Mouse (Mus musculus) stomach, embryonic 14.5 days (tissue): ENCODE measurements around the gene G3bp2. TPM values are rescaled to one million over a fixed set of nuclear protein-coding genes. Genes with fewer than 3 reads are reported as not detected.

ENCODE experiments used
- ATAC-seq: fragments of 200-750 bp; cut with Nextera tagmentation; 2 replicates; pipeline ENCODE4 v1.8.0; 2017; ENCODE audit warnings: low read depth, moderate TSS enrichment; ENCODE audit not compliant: insufficient number of reproducible peaks, insufficient read depth, low FRiP score
- H3K27ac ChIP-seq: fragments of 300-500 bp; sonication (generic); 2 replicates; pipeline ENCODE4 v1.5.1; 2014; ENCODE audit warnings: mild to moderate bottlenecking, low read length, moderate library complexity, mixed read lengths
- H3K27me3 ChIP-seq: fragments of 300-500 bp; sonication (generic); 2 replicates; pipeline ENCODE4 v1.6.1; 2014; ENCODE audit warnings: low read length, control low read depth, mixed read lengths; ENCODE audit not compliant: control insufficient read depth, insufficient read depth
- H3K36me3 ChIP-seq: fragments of 300-500 bp; sonication (generic); 2 replicates; pipeline ENCODE4 v1.6.1; 2014; ENCODE audit warnings: mild to moderate bottlenecking, control low read depth, low read length, moderate library complexity, mixed read lengths; ENCODE audit not compliant: control insufficient read depth, insufficient read depth
- H3K4me1 ChIP-seq: fragments of 300-500 bp; sonication (generic); 2 replicates; pipeline ENCODE4 v1.6.1; 2014; ENCODE audit warnings: low read length, control low read depth, mixed read lengths; ENCODE audit not compliant: control insufficient read depth, insufficient read depth
- H3K4me2 ChIP-seq: fragments of 300-500 bp; sonication (generic); replicated peaks from 2 replicates; pipeline ENCODE4 v1.6.1; 2014; ENCODE audit warnings: low read depth, low read length, control low read depth
- H3K4me3 ChIP-seq: fragments of 300-500 bp; sonication (generic); 2 replicates; pipeline ENCODE4 v1.5.1; 2014; ENCODE audit warnings: low read depth, low read length, control low read depth
- H3K9ac ChIP-seq: fragments of 300-500 bp; sonication (generic); replicated peaks from 2 replicates; pipeline ENCODE4 v1.6.1; 2014; ENCODE audit warnings: low read depth, mild to moderate bottlenecking, control low read depth, low read length, moderate library complexity, mixed read lengths
- H3K9me3 ChIP-seq: fragments of 300-500 bp; sonication (generic); 2 replicates; pipeline ENCODE4 v1.6.1; 2016; ENCODE audit warnings: low read depth, low read length, control low read depth; ENCODE audit not compliant: control insufficient read depth
- WGBS: fragments of 180-500 bp; shearing (Covaris S2); extraction: QIAGEN DNeasy Blood & Tissue Kit; methylation state at CpG from one replicate; pipeline ENCODE4 v1.1.7; 2014; 5-methylcytosine and 5-hydroxymethylcytosine counted together
- polyA plus RNA-seq: library from polyadenylated mRNA; unstranded; fragments of >200 nt; fragmentation: Nextera tagmentation; extraction: Ambion mirVana; gene quantifications from 2 replicates; pipeline ENCODE4 v1.2.1, GENCODE M21; 2014

Gene G3bp2
- polyA plus RNA-seq, 1 experiment from 2014 or later, result 205 TPM

DNA sequence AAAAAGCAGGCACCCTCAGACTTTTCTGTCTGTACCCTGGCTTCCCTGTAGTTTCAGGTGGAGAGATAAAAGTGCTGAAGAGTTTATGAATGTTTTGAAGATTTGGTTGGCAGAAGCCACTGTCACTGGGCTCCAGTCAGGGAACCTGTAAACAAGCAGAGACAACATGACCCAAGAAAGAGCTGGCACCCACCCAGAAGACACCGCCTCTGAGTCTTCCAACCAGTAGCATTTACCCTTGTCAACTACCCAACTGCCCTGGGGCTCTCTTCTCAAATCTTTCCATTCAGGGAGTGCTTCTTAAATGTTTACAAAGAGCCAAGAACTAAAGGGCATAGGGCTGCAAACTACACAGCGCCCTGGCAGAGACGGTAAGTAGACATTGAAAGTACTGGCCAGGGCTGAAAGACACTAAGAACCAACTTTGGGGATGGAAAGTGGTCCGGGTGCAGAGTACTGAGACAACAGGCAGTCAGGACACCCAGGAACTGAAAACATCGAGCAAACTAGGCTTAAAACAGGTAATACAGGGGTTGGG is 27.4 kb upstream of the G3bp2 start:
- WGBS, result 87% methylated on average over 5 of the region's 5 CpGs
- H3K9me3 ChIP-seq, result no peaks in the 10 kb centered on the region
- no peaks in the 10 kb centered on the region for H3K36me3 ChIP-seq
- no peaks in the 10 kb centered on the region for H3K27me3 ChIP-seq
- H3K4me3 ChIP-seq, result no peak overlapping the region
- no peak overlapping the region for H3K27ac ChIP-seq
- no peak overlapping the region for H3K9ac ChIP-seq
- H3K4me1 ChIP-seq, result peaks cover 7% of the 10 kb centered on the region; the same call in 1 of the 2 replicates
- no peak for ATAC-seq
- no peak overlapping the region for H3K4me2 ChIP-seq

DNA sequence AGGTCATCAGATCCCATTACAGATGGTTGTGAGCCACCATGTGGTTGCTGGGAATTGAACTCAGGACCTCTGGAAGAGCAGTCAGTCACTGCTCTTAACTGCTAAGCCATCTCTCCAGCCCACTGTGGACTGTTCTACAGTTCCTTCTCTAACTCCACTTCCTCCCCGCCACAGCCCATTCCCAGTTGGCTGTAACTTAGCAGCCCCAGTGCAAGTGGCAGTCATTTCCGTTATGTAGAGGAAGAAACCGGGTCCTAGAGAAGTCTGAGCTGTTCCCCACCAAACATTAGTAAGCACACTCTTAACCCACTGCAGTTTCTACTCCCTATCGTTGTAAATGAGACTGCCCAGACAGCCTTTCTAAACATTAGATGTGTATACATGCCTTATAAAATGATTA is 23.8 kb upstream of the G3bp2 start:
- Histone ChIP-seq H3K4me3 (no peak overlapping the region), H3K36me3 (no peaks in the 10 kb centered on the region), H3K4me2 (no peak overlapping the region), H3K27me3 (no peaks in the 10 kb centered on the region), H3K4me1 (peaks cover under 1% of the 10 kb centered on the region; the same call in 1 of the 2 replicates), H3K9me3 (no peaks in the 10 kb centered on the region), H3K27ac (no peak overlapping the region), H3K9ac (no peak overlapping the region)
- WGBS, result 77% methylated on average over 4 of the region's 4 CpGs
- ATAC-seq, result no peak

DNA sequence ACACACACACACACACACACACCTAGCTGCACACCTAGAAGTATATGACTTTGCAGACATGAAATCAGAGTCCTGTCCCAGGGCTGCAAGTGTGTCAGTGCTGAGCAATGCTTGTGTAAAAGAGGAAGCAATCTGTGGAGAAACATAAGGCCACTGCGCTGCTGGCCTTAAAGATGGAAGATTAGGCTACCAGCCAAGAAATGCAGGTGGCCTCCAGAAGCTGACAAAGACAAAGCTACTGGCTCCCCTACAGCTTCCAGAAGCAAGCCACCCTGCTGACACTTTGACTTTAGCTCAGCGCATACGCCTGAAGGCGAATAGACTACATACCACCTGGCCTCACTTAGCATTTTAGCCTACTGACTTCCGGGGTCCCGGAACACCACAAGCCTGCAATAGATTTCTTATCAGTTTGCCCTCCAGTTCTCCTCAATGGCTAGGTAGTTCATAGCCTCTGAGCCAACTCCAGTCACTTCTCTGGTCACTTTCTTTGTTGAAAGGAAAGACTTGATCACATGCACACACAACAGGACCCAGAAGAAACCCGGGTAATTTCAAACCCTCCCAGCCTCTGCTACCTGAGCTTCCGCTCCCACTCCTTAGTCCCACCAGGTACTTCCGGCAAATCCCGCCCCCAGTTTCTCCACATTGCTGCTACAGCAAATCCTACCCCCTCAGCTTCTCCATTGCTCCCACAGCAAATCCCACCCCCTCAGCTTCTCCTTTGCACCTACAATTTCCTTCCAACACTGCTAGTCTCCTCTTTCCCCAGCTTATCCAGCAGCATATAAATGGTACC is 23.0 kb upstream of the G3bp2 start:
- no peaks in the 10 kb centered on the region for H3K4me1 ChIP-seq
- H3K4me3 ChIP-seq, result no peak overlapping the region
- H3K9me3 ChIP-seq, result no peaks in the 10 kb centered on the region
- ATAC-seq, result no peak
- no peak overlapping the region for H3K4me2 ChIP-seq
- H3K9ac ChIP-seq, result no peak overlapping the region
- no peaks in the 10 kb centered on the region for H3K27me3 ChIP-seq
- WGBS, result 42% methylated on average over 10 of the region's 10 CpGs
- H3K27ac ChIP-seq, result no peak overlapping the region
- H3K36me3 ChIP-seq, result no peaks in the 10 kb centered on the region

DNA sequence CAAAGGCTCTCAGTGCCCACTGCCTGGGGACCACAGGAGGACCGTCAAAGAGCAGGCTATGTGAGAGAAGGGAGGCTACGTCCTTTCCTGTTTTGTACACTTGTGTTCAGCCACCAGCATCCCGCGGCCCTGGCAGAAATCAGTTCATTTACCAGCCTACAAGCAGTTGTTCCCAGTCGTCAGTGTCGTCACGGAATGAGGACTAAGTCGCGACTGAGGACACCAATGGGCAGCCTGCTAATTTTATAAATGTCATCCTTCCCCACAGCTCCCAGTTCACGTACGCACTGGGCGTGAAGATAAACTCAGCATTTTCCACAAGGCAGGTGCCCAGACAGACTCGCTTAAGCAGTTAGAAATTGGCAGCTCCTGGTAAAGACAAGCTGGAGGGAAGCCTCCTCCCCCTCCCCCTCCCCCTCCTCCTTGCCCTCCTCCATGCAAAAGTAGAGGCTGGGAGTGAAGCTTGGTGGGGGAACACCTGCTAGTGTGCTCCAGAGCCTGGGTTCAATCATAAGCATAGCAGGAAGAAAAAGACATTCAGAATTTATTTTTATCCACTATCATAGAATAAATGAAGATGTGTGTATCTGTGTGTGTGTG is 20.4 kb upstream of the G3bp2 start:
- 70% methylated on average over 13 of the region's 13 CpGs for WGBS
- H3K4me3 ChIP-seq, result no peak overlapping the region
- H3K27ac ChIP-seq, result no peak overlapping the region
- no peak for ATAC-seq
- H3K4me1 ChIP-seq, result no peaks in the 10 kb centered on the region
- no peaks in the 10 kb centered on the region for H3K27me3 ChIP-seq
- no peak overlapping the region for H3K9ac ChIP-seq
- no peak overlapping the region for H3K4me2 ChIP-seq
- no peaks in the 10 kb centered on the region for H3K9me3 ChIP-seq
- no peaks in the 10 kb centered on the region for H3K36me3 ChIP-seq

DNA sequence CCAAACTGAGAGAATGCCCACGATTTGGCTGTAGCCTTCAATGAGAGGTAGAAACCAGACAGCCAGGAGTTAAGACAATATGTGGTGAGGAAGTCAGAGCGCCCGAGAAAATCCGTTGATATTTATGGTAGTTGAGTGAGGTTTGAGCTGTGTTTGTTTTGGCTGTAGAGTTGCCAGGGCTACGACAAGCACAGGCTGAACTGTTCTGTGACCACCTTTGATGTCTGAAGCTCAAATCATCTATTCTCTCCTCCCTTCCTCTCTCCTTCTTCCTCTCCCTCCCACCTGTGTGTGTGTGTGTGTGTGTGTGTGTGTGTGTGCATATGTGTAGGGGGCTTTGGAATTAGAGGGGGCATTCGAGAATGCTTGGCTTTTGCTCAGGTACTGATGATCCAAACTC is 19.5 kb upstream of the G3bp2 start:
- H3K27me3 ChIP-seq, result no peaks in the 10 kb centered on the region
- no peak for ATAC-seq

DNA sequence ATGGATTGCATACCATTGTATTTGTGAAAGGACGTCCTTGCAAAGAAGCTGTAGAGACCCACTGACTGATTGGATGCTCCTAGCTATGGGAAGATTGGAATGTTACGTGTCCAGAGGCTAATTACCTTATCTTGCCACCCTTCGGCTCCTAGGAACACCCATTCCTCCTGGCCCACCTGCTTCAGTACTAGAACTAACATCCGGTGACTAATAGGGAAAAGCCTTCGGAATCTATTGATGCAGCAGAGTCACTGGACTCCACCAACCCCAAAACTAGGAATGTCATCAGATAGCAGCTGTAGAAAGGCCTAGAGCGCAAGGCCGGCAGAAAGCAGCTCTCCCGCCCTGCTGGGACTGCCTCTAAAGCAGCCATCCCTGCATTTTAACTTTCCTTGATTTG is 18.1 kb upstream of the G3bp2 start:
- Histone ChIP-seq H3K36me3 (no peaks in the 10 kb centered on the region), H3K4me2 (no peak overlapping the region), H3K4me1 (no peaks in the 10 kb centered on the region), H3K27me3 (no peaks in the 10 kb centered on the region), H3K4me3 (no peak overlapping the region), H3K9ac (no peak overlapping the region), H3K27ac (no peak overlapping the region), H3K9me3 (no peaks in the 10 kb centered on the region)
- 88% methylated on average over 8 of the region's 8 CpGs for WGBS
- ATAC-seq, result no peak

More for the DNA sequence above, 19.5 kb upstream of the G3bp2 start:
- Histone ChIP-seq H3K27ac (no peak overlapping the region), H3K9me3 (no peaks in the 10 kb centered on the region), H3K36me3 (no peaks in the 10 kb centered on the region), H3K4me1 (no peaks in the 10 kb centered on the region), H3K4me3 (no peak overlapping the region), H3K4me2 (no peak overlapping the region), H3K9ac (no peak overlapping the region)
- 40% methylated on average over 6 of the region's 6 CpGs for WGBS

DNA sequence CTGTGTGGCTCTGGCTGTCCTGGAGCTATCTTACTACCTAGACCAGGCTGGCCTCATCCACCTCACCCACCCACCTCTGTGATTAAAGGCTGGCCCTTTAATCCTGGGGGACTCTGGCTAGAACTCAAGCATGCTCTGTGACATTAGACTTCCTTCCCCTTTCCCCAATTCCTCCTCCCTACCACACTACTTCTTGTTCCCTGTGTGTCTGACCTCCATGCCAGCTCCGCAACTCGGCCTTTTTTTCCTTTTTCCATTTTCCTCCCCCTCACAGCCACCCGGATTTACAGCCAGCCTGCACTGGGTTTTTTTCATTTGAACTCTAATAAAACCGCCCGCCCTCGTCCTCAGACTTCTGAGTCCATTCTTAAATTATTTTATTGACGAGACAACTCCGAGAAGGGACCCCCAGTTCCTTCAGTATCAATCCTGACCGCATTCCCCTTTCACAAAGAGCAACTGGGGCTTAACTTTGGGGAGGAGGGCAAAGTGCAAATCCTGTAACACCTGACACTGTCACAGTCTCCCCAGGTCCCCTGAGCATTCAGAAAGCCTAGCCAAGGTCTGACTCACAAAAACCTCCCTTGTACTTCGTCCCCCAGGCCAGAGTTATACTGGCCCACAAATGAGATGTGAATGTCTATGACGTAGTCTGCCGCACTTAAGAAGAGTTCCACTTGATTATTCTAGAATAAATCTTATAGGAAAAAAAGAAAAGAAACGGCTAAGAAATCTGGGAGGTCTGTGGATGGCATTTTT is 15.0 kb upstream of the G3bp2 start:
- Histone ChIP-seq H3K36me3 (no peaks in the 10 kb centered on the region), H3K4me3 (no peak overlapping the region), H3K9me3 (no peaks in the 10 kb centered on the region), H3K27ac (no peak overlapping the region), H3K4me2 (no peak overlapping the region), H3K9ac (no peak overlapping the region), H3K27me3 (no peaks in the 10 kb centered on the region), H3K4me1 (no peaks in the 10 kb centered on the region)
- WGBS, result 71% methylated on average over 13 of the region's 13 CpGs
- no peak for ATAC-seq

DNA sequence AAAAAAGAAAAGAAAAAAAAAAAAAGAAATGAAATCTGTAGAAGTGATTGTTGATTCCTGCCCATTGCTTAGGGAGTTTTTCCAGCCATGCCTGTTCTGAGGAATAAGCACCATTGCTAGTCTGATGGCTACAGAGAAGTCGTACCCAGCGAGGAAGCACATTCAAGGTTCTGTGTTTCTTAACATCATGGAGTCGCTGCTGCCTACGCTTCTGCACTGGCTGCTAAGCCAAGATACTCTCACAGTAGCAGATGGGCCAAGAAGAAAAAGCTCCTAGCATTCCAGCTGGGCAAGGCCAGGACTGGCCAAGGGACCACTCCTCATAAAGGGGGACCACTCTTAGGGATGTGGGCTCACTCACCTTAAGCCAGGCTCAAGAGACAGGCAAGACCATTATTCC is 14.3 kb upstream of the G3bp2 start:
- no peak overlapping the region for H3K27ac ChIP-seq
- no peaks in the 10 kb centered on the region for H3K27me3 ChIP-seq
- H3K9me3 ChIP-seq, result no peaks in the 10 kb centered on the region
- ATAC-seq, result no peak
- no peak overlapping the region for H3K9ac ChIP-seq
- WGBS, result 88% methylated on average over 4 of the region's 4 CpGs
- no peaks in the 10 kb centered on the region for H3K4me1 ChIP-seq
- no peak overlapping the region for H3K4me2 ChIP-seq
- H3K4me3 ChIP-seq, result no peak overlapping the region
- no peaks in the 10 kb centered on the region for H3K36me3 ChIP-seq
